Mouse (Mus musculus): ENCODE data around the gene Arhgef2. TPM values are rescaled to one million over a fixed set of nuclear protein-coding genes. Genes with fewer than 3 reads are reported as not detected.

Arhgef2 gene
- 78.9 and 79.6 TPM in 2 replicates for polyA plus RNA-seq (2015; fragmentation: Nextera tagmentation; extraction: Ambion mirVana)

DNA sequence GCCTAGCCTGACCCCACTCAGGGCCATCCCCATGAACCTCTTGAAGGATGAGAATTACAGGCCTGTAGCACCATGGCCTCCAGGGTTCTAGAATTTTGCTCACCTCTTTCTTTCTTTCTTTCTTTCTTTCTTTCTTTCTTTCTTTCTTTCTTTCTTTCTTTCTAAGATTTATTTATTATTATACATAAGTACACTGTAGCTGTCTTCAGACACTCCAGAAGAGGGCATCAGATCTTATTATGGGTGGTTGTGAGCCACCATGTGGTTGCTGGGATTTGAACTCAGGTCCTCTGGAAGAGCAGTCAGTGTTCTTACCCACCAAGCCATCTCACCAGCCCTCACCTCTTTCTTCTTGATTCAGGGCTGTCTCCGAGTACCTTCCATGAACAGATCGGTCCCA is at the start of gene Arhgef2:
Gene Arhgef2, plus strand, starts transcription at position 301 of the 400 bp plus-strand sequence.

DNA sequence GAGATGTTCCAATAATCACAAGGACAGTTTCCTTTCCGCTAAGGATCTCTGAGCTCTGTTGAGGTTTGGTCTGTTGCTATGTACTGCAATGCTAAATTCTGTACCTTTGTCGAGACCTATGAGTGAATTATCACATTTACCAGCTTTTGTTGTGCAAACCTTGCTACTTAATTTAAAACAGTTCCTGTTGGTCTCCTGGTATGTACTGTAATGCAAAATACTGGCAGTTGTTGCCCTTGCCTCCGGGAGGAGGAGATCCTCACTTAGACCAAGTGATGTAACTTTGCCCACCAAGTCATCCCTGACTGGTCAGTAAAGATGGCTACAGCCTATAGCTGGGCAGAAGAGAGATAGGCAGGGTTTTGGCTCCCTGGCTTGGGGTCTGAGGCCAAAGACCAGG is 30.2 kb upstream of the Arhgef2 start, which contains the start of gene Ssr2:
Gene Ssr2, plus strand, starts transcription at position 337 of the 400 bp plus-strand sequence.

DNA sequence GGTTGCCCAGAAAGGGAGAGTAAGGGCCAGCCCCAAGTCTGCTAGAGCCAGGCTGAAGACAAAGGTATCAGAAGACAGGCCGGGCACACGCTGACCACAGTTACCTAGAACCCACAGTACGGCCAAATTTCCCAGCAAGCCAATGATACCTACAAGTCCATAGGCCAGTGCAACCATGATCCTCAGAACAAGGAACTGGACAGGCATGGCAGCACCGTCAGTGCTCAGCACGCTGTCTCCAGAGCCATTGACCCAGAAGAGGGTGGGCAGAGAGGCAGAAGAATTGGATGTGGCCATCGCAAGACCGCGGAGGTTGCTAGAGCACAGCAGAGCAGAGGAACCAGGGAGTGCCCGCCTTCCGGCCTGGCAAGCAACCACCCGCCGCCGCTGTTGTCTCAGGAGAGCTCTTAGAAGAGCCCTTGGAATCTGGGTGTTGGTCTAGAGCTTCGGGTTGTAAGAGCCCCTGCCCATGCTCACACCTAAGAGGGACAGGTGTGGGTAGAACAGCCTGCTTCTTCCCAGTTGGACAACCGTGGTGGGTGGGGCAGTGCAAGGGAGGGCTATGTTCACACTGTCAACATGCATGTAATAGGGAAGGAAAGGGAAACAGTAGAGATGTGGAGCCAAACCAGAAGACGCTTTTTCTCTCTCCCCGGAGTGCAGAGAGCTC is 47.2 kb downstream of the Arhgef2 start, which contains the start of gene Rxfp4:
Gene Rxfp4, minus strand, starts transcription at position 297 of the 670 bp plus-strand sequence.

DNA sequence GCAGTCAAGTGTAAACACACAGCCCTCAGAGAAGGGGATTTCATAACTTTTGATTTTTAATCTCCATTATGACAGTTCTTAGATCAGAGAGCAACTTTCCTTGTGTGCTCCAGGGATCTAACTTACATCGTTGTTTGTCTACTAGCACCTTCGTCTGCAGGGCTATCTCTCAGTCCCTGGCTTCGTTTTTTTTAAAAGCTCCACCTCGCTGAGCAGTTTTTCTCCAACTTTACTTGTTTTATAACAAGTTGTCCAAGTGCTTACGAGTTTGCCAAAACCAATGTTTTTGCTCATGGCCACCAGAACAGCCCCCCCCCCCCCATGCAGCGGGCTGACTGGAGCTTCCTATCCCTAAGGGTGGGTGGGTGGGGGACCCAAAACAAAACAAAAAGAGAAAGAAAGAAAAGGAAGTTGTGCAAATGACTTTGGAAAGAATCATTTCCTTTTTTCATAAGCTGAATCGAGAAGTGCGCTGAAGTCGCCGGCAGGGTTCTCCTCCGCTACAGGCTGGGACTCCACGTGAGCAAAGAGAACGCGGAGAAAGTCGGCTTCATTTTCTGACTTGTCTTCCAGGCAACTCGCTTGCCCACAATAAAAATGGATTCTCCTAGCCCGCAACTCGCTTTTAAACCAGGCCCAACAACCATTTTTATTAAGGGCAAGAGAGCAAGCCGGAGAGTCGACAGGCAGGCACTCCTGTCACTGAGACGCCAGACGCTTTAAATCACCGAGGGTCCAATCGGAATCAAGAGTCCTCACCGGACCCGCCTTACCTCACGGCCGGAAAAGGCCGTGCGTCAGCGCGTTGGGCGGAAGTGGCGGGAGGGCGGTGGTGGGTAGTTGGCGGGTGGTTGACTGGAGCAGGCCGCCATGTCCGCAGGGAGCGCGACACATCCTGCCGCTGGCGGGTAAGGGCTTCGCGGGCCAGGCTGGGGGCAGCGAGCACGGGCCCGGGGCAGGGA is 79.5 kb downstream of the Arhgef2 start, which contains the start of gene Khdc4:
Gene Khdc4, plus strand, starts transcription at position 824 of the 962 bp plus-strand sequence.

Other genes with a start within 250 kb of the Arhgef2 start
- 2.0 and 2.7 TPM in 2 replicates for gene Paqr6, start 241.4 kb upstream of the Arhgef2 start, polyA plus RNA-seq (2015; fragmentation: Nextera tagmentation; extraction: Ambion mirVana)
- gene Bglap3, start 233.2 kb upstream of the Arhgef2 start, polyA plus RNA-seq (2015; fragmentation: Nextera tagmentation; extraction: Ambion mirVana), result not detected in 2 replicates
- gene Bglap2, start 227.3 kb upstream of the Arhgef2 start, polyA plus RNA-seq (2015; fragmentation: Nextera tagmentation; extraction: Ambion mirVana), result not detected in 2 replicates
- not detected in 2 replicates for gene Bglap, start 221.5 kb upstream of the Arhgef2 start, polyA plus RNA-seq (2015; fragmentation: Nextera tagmentation; extraction: Ambion mirVana)
- gene Pmf1, start 195.6 kb upstream of the Arhgef2 start, polyA plus RNA-seq (2015; fragmentation: Nextera tagmentation; extraction: Ambion mirVana), result 48.7 and 61.8 TPM in 2 replicates
- gene Slc25a44, start 180.8 kb upstream of the Arhgef2 start, polyA plus RNA-seq (2015; fragmentation: Nextera tagmentation; extraction: Ambion mirVana), result 7.8 and 9.0 TPM in 2 replicates
- 1.8 and 3.0 TPM in 2 replicates for gene Sema4a, start 144.8 kb upstream of the Arhgef2 start, polyA plus RNA-seq (2015; fragmentation: Nextera tagmentation; extraction: Ambion mirVana)
- 374 and 437 TPM in 2 replicates for gene Lmna, start 96.0 kb upstream of the Arhgef2 start, polyA plus RNA-seq (2015; fragmentation: Nextera tagmentation; extraction: Ambion mirVana)
- 2.9 TPM in 2 replicates for gene Mex3a, start 73.6 kb upstream of the Arhgef2 start, polyA plus RNA-seq (2015; fragmentation: Nextera tagmentation; extraction: Ambion mirVana)
- gene Rab25, start 57.7 kb upstream of the Arhgef2 start, polyA plus RNA-seq (2015; fragmentation: Nextera tagmentation; extraction: Ambion mirVana), result 0.22 and 4.9 TPM in 2 replicates
- 99.9 and 111 TPM in 2 replicates for gene Lamtor2, start 52.9 kb upstream of the Arhgef2 start, polyA plus RNA-seq (2015; fragmentation: Nextera tagmentation; extraction: Ambion mirVana)
- 23.9 and 24.8 TPM in 2 replicates for gene Ubqln4, start 52.2 kb upstream of the Arhgef2 start, polyA plus RNA-seq (2015; fragmentation: Nextera tagmentation; extraction: Ambion mirVana)
- gene Ssr2, start 30.1 kb upstream of the Arhgef2 start, polyA plus RNA-seq (2015; fragmentation: Nextera tagmentation; extraction: Ambion mirVana), result 123 and 159 TPM in 2 replicates
- gene Rxfp4, start 47.2 kb downstream of the Arhgef2 start, polyA plus RNA-seq (2015; fragmentation: Nextera tagmentation; extraction: Ambion mirVana), result not detected in 2 replicates
- 32.3 and 34.5 TPM in 2 replicates for gene Khdc4, start 79.8 kb downstream of the Arhgef2 start, polyA plus RNA-seq (2015; fragmentation: Nextera tagmentation; extraction: Ambion mirVana)
- gene Rit1, start 110.9 kb downstream of the Arhgef2 start, polyA plus RNA-seq (2015; fragmentation: Nextera tagmentation; extraction: Ambion mirVana), result 49.5 and 51.0 TPM in 2 replicates
- gene Syt11, start 169.2 kb downstream of the Arhgef2 start, polyA plus RNA-seq (2015; fragmentation: Nextera tagmentation; extraction: Ambion mirVana), result 3.5 and 3.6 TPM in 2 replicates
- 2.8 and 2.9 TPM in 2 replicates for gene Gon4l, start 229.3 kb downstream of the Arhgef2 start, polyA plus RNA-seq (2015; fragmentation: Nextera tagmentation; extraction: Ambion mirVana)

All from skeletal muscle tissue, postnatal 0 days (tissue).